Mouse (Mus musculus): ENCODE results near the gene Nuf2. TPM values are rescaled to one million over a fixed set of nuclear protein-coding genes. Genes with fewer than 3 reads are reported as not detected.

The Nuf2 gene
- polyA plus RNA-seq (2014; fragmentation: Nextera tagmentation; extraction: Ambion mirVana), result 104 and 105 TPM in 2 replicates

GRCm38 (mm10) chr1:169530876-169531701 is at the start of gene Nuf2:
Nuf2 (minus strand) TSS chr1:169531464.
- Histone ChIP-seq H3K4me1 (replicated peaks; ENCODE audit: control insufficient read depth, insufficient read depth, low read length) (0 out of 2 replicates have a peak, but pooled peaks cover 6% of the 10 kb centered on the region), H3K9ac (ENCODE audit: low read length) (peak within 1 kb of the TSS; percentile 72), H3K27me3 (ENCODE audit: control insufficient read depth, insufficient read depth, low read length) (no peaks in the 10 kb centered on the region), H3K9me3 (ENCODE audit: control insufficient read depth, low read length) (no peaks in the 10 kb centered on the region), H3K4me3 (ENCODE audit: low read depth, low read length) (peak within 1 kb of the TSS; percentile 66), H3K4me2 (ENCODE audit: low read depth, low read length, severe bottlenecking) (peak within 1 kb of the TSS; percentile 47), H3K27ac (ENCODE audit: low read depth, low read length) (0 out of 2 replicates have a peak within 1 kb of the TSS, but pooled peaks have one; percentile 65), H3K36me3 (ENCODE audit: control insufficient read depth, insufficient read depth, low read length) (no peaks in the 10 kb centered on the region)
- ATAC-seq (replicated peaks; ENCODE audit: low FRiP score), result peak; percentile 96
- WGBS, result under 1% methylated on average over 39 of the region's 39 CpGs
- peak; percentile 98 for DNase-seq (ENCODE audit: low spot score)

GRCm38 (mm10) chr1:169579572-169579971 is 48.3 kb upstream of the Nuf2 start:
- 82% methylated on average over 3 of the region's 3 CpGs for WGBS
- Histone ChIP-seq H3K4me1 (replicated peaks; ENCODE audit: control insufficient read depth, insufficient read depth, low read length) (no peaks in the 10 kb centered on the region), H3K9me3 (ENCODE audit: control insufficient read depth, low read length) (no peaks in the 10 kb centered on the region), H3K27me3 (ENCODE audit: control insufficient read depth, insufficient read depth, low read length) (no peaks in the 10 kb centered on the region), H3K9ac (ENCODE audit: low read length) (no peak overlapping the region), H3K4me3 (ENCODE audit: low read depth, low read length) (no peak overlapping the region), H3K36me3 (ENCODE audit: control insufficient read depth, insufficient read depth, low read length) (no peaks in the 10 kb centered on the region), H3K4me2 (ENCODE audit: low read depth, low read length, severe bottlenecking) (no peak overlapping the region), H3K27ac (ENCODE audit: low read depth, low read length) (no peak overlapping the region)
- DNase-seq (ENCODE audit: low spot score) (no peak), ATAC-seq (replicated peaks; ENCODE audit: low FRiP score) (no peak)

DNA sequence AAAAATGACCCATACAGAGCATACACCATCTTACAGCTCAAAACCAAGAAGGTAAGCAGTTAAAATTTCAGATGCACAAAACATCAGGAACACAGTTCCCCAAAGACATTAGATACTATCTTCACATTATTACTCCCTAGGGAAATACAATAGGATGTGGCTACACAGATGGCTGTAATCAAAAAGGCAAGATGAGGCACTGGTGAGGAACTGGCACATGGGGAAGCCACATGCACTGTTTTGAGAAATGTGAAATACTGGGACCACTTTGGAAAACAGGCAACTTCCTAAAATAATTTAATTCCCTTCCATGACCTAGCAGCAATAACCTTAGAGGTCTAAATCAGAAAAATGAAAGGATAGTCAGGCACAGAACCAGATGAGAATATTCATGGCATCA is 42.9 kb upstream of the Nuf2 start:
- no peak overlapping the region for H3K4me2 ChIP-seq (ENCODE audit: low read depth, low read length, severe bottlenecking)
- H3K9ac ChIP-seq (ENCODE audit: low read length), result no peak overlapping the region
- H3K9me3 ChIP-seq (ENCODE audit: control insufficient read depth, low read length), result no peaks in the 10 kb centered on the region
- H3K4me3 ChIP-seq (ENCODE audit: low read depth, low read length), result no peak overlapping the region
- no peaks in the 10 kb centered on the region for H3K27me3 ChIP-seq (ENCODE audit: control insufficient read depth, insufficient read depth, low read length)
- no peaks in the 10 kb centered on the region for H3K36me3 ChIP-seq (ENCODE audit: control insufficient read depth, insufficient read depth, low read length)
- DNase-seq (ENCODE audit: low spot score) (no peak), ATAC-seq (replicated peaks; ENCODE audit: low FRiP score) (no peak)
- H3K27ac ChIP-seq (ENCODE audit: low read depth, low read length), result no peak overlapping the region
- no peaks in the 10 kb centered on the region for H3K4me1 ChIP-seq (replicated peaks; ENCODE audit: control insufficient read depth, insufficient read depth, low read length)

- 81% methylated on average over 2 of the region's 2 CpGs for WGBS
- H3K27ac ChIP-seq (ENCODE audit: low read depth, low read length), result no peak overlapping the region
- no peaks in the 10 kb centered on the region for H3K27me3 ChIP-seq (ENCODE audit: control insufficient read depth, insufficient read depth, low read length)
- no peaks in the 10 kb centered on the region for H3K36me3 ChIP-seq (ENCODE audit: control insufficient read depth, insufficient read depth, low read length)
- no peak for DNase-seq (ENCODE audit: low spot score)
- H3K4me1 ChIP-seq (replicated peaks; ENCODE audit: control insufficient read depth, insufficient read depth, low read length), result no peaks in the 10 kb centered on the region
- no peak overlapping the region for H3K9ac ChIP-seq (ENCODE audit: low read length)
- H3K4me2 ChIP-seq (ENCODE audit: low read depth, low read length, severe bottlenecking), result no peak overlapping the region
- no peak overlapping the region for H3K4me3 ChIP-seq (ENCODE audit: low read depth, low read length)
- no peaks in the 10 kb centered on the region for H3K9me3 ChIP-seq (ENCODE audit: control insufficient read depth, low read length)
- ATAC-seq (replicated peaks; ENCODE audit: low FRiP score), result no peak
Measured at GRCm38 (mm10) chr1:169555621-169556020, 24.4 kb upstream of the Nuf2 start.

DNA sequence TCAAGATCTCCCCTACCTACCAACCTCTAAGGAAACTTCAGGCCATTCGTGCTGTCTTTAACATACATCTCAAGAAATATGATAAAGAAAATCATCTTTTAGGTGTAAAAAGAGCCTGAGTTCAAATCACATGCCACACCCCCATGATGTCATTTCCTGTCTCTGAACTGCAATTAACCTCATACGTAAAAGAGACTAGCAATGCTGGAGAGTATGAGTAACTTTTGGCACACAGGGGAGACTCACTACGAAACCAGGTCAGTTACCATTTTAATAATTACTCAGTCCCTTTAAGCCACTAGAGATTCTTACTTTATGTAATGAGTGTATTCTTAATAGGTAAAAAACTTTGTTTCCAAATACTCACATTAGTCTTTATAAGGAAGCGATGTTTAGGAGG is 23.8 kb upstream of the Nuf2 start:
- Histone ChIP-seq H3K36me3 (ENCODE audit: control insufficient read depth, insufficient read depth, low read length) (no peaks in the 10 kb centered on the region), H3K27ac (ENCODE audit: low read depth, low read length) (no peak overlapping the region), H3K4me1 (replicated peaks; ENCODE audit: control insufficient read depth, insufficient read depth, low read length) (no peaks in the 10 kb centered on the region), H3K4me2 (ENCODE audit: low read depth, low read length, severe bottlenecking) (no peak overlapping the region), H3K27me3 (ENCODE audit: control insufficient read depth, insufficient read depth, low read length) (no peaks in the 10 kb centered on the region), H3K9ac (ENCODE audit: low read length) (no peak overlapping the region), H3K9me3 (ENCODE audit: control insufficient read depth, low read length) (no peaks in the 10 kb centered on the region), H3K4me3 (ENCODE audit: low read depth, low read length) (no peak overlapping the region)
- no peak for DNase-seq (ENCODE audit: low spot score)
- no peak for ATAC-seq (replicated peaks; ENCODE audit: low FRiP score)
- WGBS, result 87% methylated on average over 4 of the region's 4 CpGs

DNA sequence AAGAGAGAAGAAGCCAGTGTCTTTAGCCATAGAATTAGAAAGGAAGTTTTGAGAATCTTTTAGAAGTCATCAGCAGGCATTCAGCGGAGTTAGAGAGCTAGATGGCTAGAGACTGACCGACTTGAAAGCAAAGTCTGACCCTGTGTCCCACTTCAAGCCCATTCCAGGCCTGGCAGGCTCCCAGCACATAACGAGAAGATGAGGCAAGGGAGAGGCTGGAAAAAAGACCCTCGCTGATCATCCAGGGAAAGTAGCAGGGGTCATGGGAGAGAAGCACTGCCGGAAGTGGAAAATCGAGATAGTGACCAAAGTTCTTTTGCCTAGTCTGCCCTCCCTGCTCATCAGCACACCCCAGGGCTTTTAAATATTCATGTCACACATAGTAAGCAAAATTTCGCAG is 22.2 kb upstream of the Nuf2 start:
- H3K9me3 ChIP-seq (ENCODE audit: control insufficient read depth, low read length), result no peaks in the 10 kb centered on the region
- no peaks in the 10 kb centered on the region for H3K4me1 ChIP-seq (replicated peaks; ENCODE audit: control insufficient read depth, insufficient read depth, low read length)
- H3K4me3 ChIP-seq (ENCODE audit: low read depth, low read length), result no peak overlapping the region
- H3K36me3 ChIP-seq (ENCODE audit: control insufficient read depth, insufficient read depth, low read length), result no peaks in the 10 kb centered on the region
- DNase-seq (ENCODE audit: low spot score) (no peak), ATAC-seq (replicated peaks; ENCODE audit: low FRiP score) (no peak)
- no peak overlapping the region for H3K27ac ChIP-seq (ENCODE audit: low read depth, low read length)
- no peak overlapping the region for H3K4me2 ChIP-seq (ENCODE audit: low read depth, low read length, severe bottlenecking)
- H3K9ac ChIP-seq (ENCODE audit: low read length), result no peak overlapping the region
- WGBS, result 86% methylated on average over 7 of the region's 7 CpGs
- H3K27me3 ChIP-seq (ENCODE audit: control insufficient read depth, insufficient read depth, low read length), result no peaks in the 10 kb centered on the region

- Histone ChIP-seq H3K9ac (ENCODE audit: low read length) (no peak overlapping the region), H3K27me3 (ENCODE audit: control insufficient read depth, insufficient read depth, low read length) (no peaks in the 10 kb centered on the region), H3K4me1 (replicated peaks; ENCODE audit: control insufficient read depth, insufficient read depth, low read length) (no peaks in the 10 kb centered on the region), H3K4me2 (ENCODE audit: low read depth, low read length, severe bottlenecking) (no peak overlapping the region), H3K36me3 (ENCODE audit: control insufficient read depth, insufficient read depth, low read length) (no peaks in the 10 kb centered on the region), H3K27ac (ENCODE audit: low read depth, low read length) (no peak overlapping the region), H3K4me3 (ENCODE audit: low read depth, low read length) (no peak overlapping the region), H3K9me3 (ENCODE audit: control insufficient read depth, low read length) (no peaks in the 10 kb centered on the region)
- DNase-seq (ENCODE audit: low spot score) (no peak), ATAC-seq (replicated peaks; ENCODE audit: low FRiP score) (no peak)
- WGBS, result 88% methylated on average over 6 of the region's 6 CpGs
Measured at GRCm38 (mm10) chr1:169540415-169540814, 9.2 kb upstream of the Nuf2 start.

GRCm38 (mm10) chr1:169531702-169532535 is 655 bp upstream of the Nuf2 start:
- no peaks in the 10 kb centered on the region for H3K27me3 ChIP-seq (ENCODE audit: control insufficient read depth, insufficient read depth, low read length)
- H3K27ac ChIP-seq (ENCODE audit: low read depth, low read length), result 0 out of 2 replicates have a peak overlapping the region, but pooled peaks have one; percentile 65
- H3K4me3 ChIP-seq (ENCODE audit: low read depth, low read length), result peak overlapping the region; percentile 66
- peak overlapping the region; percentile 44 for H3K4me2 ChIP-seq (ENCODE audit: low read depth, low read length, severe bottlenecking)
- WGBS, result 13% methylated on average over 11 of the region's 11 CpGs
- H3K9ac ChIP-seq (ENCODE audit: low read length), result peak overlapping the region; percentile 33; the same call in 1 of the 2 replicates
- ATAC-seq (replicated peaks; ENCODE audit: low FRiP score) (peak; percentile 34), DNase-seq (ENCODE audit: low spot score) (no peak)
- H3K9me3 ChIP-seq (ENCODE audit: control insufficient read depth, low read length), result no peaks in the 10 kb centered on the region
- H3K36me3 ChIP-seq (ENCODE audit: control insufficient read depth, insufficient read depth, low read length), result no peaks in the 10 kb centered on the region
- 0 out of 2 replicates have a peak, but pooled peaks cover 6% of the 10 kb centered on the region for H3K4me1 ChIP-seq (replicated peaks; ENCODE audit: control insufficient read depth, insufficient read depth, low read length)
